Mouse (Mus musculus) neural tube, embryonic 11.5 days (tissue): ENCODE results near the gene Cmc1. TPM values are rescaled to one million over a fixed set of nuclear protein-coding genes. Genes with fewer than 3 reads are reported as not detected.
"Not testable (repeated sequence)": the region's sequence is repeated elsewhere in the genome, so short reads cannot be mapped to it uniquely, and the experiment has no call there.

Experiments used
- ATAC-seq: fragments of 200-750 bp; cut with Nextera tagmentation; 2 replicates; pipeline ENCODE4 v1.8.0; 2017; ENCODE audit warnings: moderate number of reproducible peaks, mild to moderate bottlenecking, moderate TSS enrichment, moderate library complexity; ENCODE audit not compliant: insufficient read depth, low FRiP score, low TSS enrichment
- DNase-seq: peaks from one replicate; pipeline ENCODE4 v3.0.0-alpha.2; 2015; ENCODE audit warnings: low spot score
- H3K27ac ChIP-seq: fragments of 300-500 bp; sonication (generic); 2 replicates; pipeline ENCODE4 v1.5.1; 2014; ENCODE audit warnings: low read depth, mild to moderate bottlenecking, low read length
- H3K27me3 ChIP-seq: fragments of 300-500 bp; sonication (generic); 2 replicates; pipeline ENCODE4 v1.6.1; 2014; ENCODE audit warnings: mild to moderate bottlenecking, low read length, mixed read lengths; ENCODE audit not compliant: control insufficient read depth, insufficient read depth
- H3K36me3 ChIP-seq: fragments of 300-500 bp; sonication (generic); 2 replicates; pipeline ENCODE4 v1.6.1; 2014; ENCODE audit warnings: mild to moderate bottlenecking, low read length, moderate library complexity, mixed read lengths; ENCODE audit not compliant: control insufficient read depth, insufficient read depth
- H3K4me1 ChIP-seq: fragments of 300-500 bp; sonication (generic); 2 replicates; pipeline ENCODE4 v1.6.1; 2014; ENCODE audit warnings: low read length, mixed read lengths; ENCODE audit not compliant: control insufficient read depth, insufficient read depth
- H3K4me2 ChIP-seq: fragments of 300-500 bp; sonication (generic); 2 replicates; pipeline ENCODE4 v1.6.1; 2014; ENCODE audit warnings: low read depth, mild to moderate bottlenecking, moderate library complexity
- H3K4me3 ChIP-seq: fragments of 300-500 bp; sonication (generic); 2 replicates; pipeline ENCODE4 v1.5.1; 2014; ENCODE audit warnings: low read depth, low read length
- H3K9ac ChIP-seq: fragments of 300-500 bp; sonication (generic); 2 replicates; pipeline ENCODE4 v1.6.1; 2014; ENCODE audit warnings: mild to moderate bottlenecking, low read length
- H3K9me3 ChIP-seq: fragments of 300-500 bp; sonication (generic); 2 replicates; pipeline ENCODE4 v1.6.1; 2016; ENCODE audit warnings: low read length; ENCODE audit not compliant: control insufficient read depth
- WGBS: fragments of 180-500 bp; shearing (Covaris S2); extraction: QIAGEN DNeasy Blood & Tissue Kit; methylation state at CpG from one replicate; pipeline ENCODE4 v1.1.7; 2014; 5-methylcytosine and 5-hydroxymethylcytosine counted together
- polyA plus RNA-seq: library from polyadenylated mRNA; unstranded; fragments of >200 nt; fragmentation: Nextera tagmentation; extraction: Ambion mirVana; gene quantifications from 2 replicates; pipeline ENCODE4 v1.2.1, GENCODE M21; 2014

The Cmc1 gene
- polyA plus RNA-seq, 1 experiment from 2014 or later: 40.5 TPM

GRCm38 (mm10) chr9:118157234-118157633 lies 7.3 kb upstream of the Cmc1 start:
- no peak overlapping the region for H3K27ac ChIP-seq
- no peaks in the 10 kb centered on the region for H3K27me3 ChIP-seq
- H3K4me3 ChIP-seq: no peak overlapping the region
- H3K9me3 ChIP-seq: no peaks in the 10 kb centered on the region
- DNase-seq (no peak), ATAC-seq (no peak)
- H3K9ac ChIP-seq: no peak overlapping the region
- no peaks in the 10 kb centered on the region for H3K36me3 ChIP-seq
- H3K4me1 ChIP-seq: no peaks in the 10 kb centered on the region
- WGBS: 91% methylated on average over 3 of the region's 3 CpGs
- H3K4me2 ChIP-seq: no peak overlapping the region

GRCm38 (mm10) chr9:118154666-118155065 lies 4.7 kb upstream of the Cmc1 start:
- DNase-seq (no peak), ATAC-seq (no peak)
- Histone ChIP-seq H3K4me1 (no peaks in the 10 kb centered on the region), H3K27ac (no peak overlapping the region), H3K9me3 (no peaks in the 10 kb centered on the region), H3K9ac (no peak overlapping the region), H3K4me2 (no peak overlapping the region), H3K27me3 (no peaks in the 10 kb centered on the region), H3K36me3 (no peaks in the 10 kb centered on the region), H3K4me3 (no peak overlapping the region)
- WGBS: 84% methylated on average over 5 of the region's 5 CpGs

GRCm38 (mm10) chr9:118151221-118151507 lies 1.2 kb upstream of the Cmc1 start:
- no peak for DNase-seq
- Histone ChIP-seq H3K36me3 (no peaks in the 10 kb centered on the region), H3K4me1 (no peaks in the 10 kb centered on the region), H3K9me3 (no peaks in the 10 kb centered on the region), H3K27ac (no peak overlapping the region), H3K4me2 (no peak overlapping the region), H3K9ac (no peak overlapping the region), H3K4me3 (no peak overlapping the region), H3K27me3 (no peaks in the 10 kb centered on the region)
- no peak for ATAC-seq
- 85% methylated on average over 1 of the region's 1 CpGs for WGBS

- DNase-seq (peak; percentile 21), ATAC-seq (peak; percentile 37; the same call in 1 of the 2 replicates)
These were observed 648 bp upstream of the Cmc1 start for GRCm38 (mm10) chr9:118150429-118151220.

GRCm38 (mm10) chr9:118140356-118140755 lies 9.6 kb downstream of the Cmc1 start:
- WGBS: 83% methylated on average over 2 of the region's 3 CpGs
- H3K4me2 ChIP-seq, H3K4me3 ChIP-seq, DNase-seq, H3K9ac ChIP-seq, H3K27me3 ChIP-seq, H3K9me3 ChIP-seq, ATAC-seq, H3K4me1 ChIP-seq, H3K36me3 ChIP-seq, H3K27ac ChIP-seq: not testable (repeated sequence)

More at GRCm38 (mm10) chr9:118150429-118151220, 648 bp upstream of the Cmc1 start:
- Histone ChIP-seq H3K4me2 (peak overlapping the region; percentile 20; the same call in 1 of the 2 replicates), H3K4me1 (no peaks in the 10 kb centered on the region), H3K27me3 (no peaks in the 10 kb centered on the region), H3K36me3 (no peaks in the 10 kb centered on the region), H3K4me3 (no peak overlapping the region), H3K9ac (no peak overlapping the region), H3K27ac (no peak overlapping the region), H3K9me3 (no peaks in the 10 kb centered on the region)
- 72% methylated on average over 20 of the region's 20 CpGs for WGBS

- WGBS: 63% methylated on average over 2 of the region's 2 CpGs
- H3K4me2 ChIP-seq: no peak overlapping the region
- no peaks in the 10 kb centered on the region for H3K4me1 ChIP-seq
- no peak overlapping the region for H3K9ac ChIP-seq
- H3K27ac ChIP-seq: no peak overlapping the region
- H3K27me3 ChIP-seq: no peaks in the 10 kb centered on the region
- H3K4me3 ChIP-seq: no peak overlapping the region
- ATAC-seq (no peak), DNase-seq (no peak)
- no peaks in the 10 kb centered on the region for H3K36me3 ChIP-seq
- no peaks in the 10 kb centered on the region for H3K9me3 ChIP-seq
These were observed 39.6 kb downstream of the Cmc1 start for GRCm38 (mm10) chr9:118110360-118110710.

- Histone ChIP-seq H3K4me1 (no peaks in the 10 kb centered on the region), H3K9me3 (no peaks in the 10 kb centered on the region), H3K27ac (no peak overlapping the region), H3K4me3 (no peak overlapping the region), H3K36me3 (no peaks in the 10 kb centered on the region), H3K27me3 (no peaks in the 10 kb centered on the region), H3K4me2 (no peak overlapping the region), H3K9ac (no peak overlapping the region)
- DNase-seq: no peak
- no peak for ATAC-seq
- WGBS: 83% methylated on average over 7 of the region's 7 CpGs
These were observed 40.1 kb downstream of the Cmc1 start for GRCm38 (mm10) chr9:118109697-118110359.

- Histone ChIP-seq H3K27ac (no peak overlapping the region), H3K9ac (no peak overlapping the region), H3K4me2 (no peak overlapping the region), H3K4me3 (no peak overlapping the region), H3K36me3 (no peaks in the 10 kb centered on the region), H3K4me1 (no peaks in the 10 kb centered on the region), H3K27me3 (no peaks in the 10 kb centered on the region), H3K9me3 (no peaks in the 10 kb centered on the region)
- 59% methylated on average over 4 of the region's 4 CpGs for WGBS
- no peak for ATAC-seq
- DNase-seq: no peak
These were observed 41.4 kb downstream of the Cmc1 start for GRCm38 (mm10) chr9:118108527-118109011.

- ATAC-seq (no peak), DNase-seq (no peak)
- Histone ChIP-seq H3K9ac (no peak overlapping the region), H3K9me3 (no peaks in the 10 kb centered on the region), H3K4me3 (no peak overlapping the region), H3K27me3 (no peaks in the 10 kb centered on the region), H3K4me2 (no peak overlapping the region), H3K4me1 (no peaks in the 10 kb centered on the region), H3K36me3 (no peaks in the 10 kb centered on the region), H3K27ac (no peak overlapping the region)
- WGBS: 84% methylated on average over 2 of the region's 2 CpGs
These were observed 48.2 kb downstream of the Cmc1 start for GRCm38 (mm10) chr9:118101802-118102201.
